Mouse (Mus musculus): ENCODE results near the gene Trim46.
A peak's percentile ranks its signal among the peaks of the same experiment; 100 is the strongest.

Trim46 gene

GRCm38 (mm10) chr3:89210731-89211130 is 35.4 kb downstream of the Trim46 start:
- DNase-seq (ENCODE audit: low read depth, low spot score) = no peak

GRCm38 (mm10) chr3:89210162-89210561 is 35.9 kb downstream of the Trim46 start:
- no peak for DNase-seq (ENCODE audit: low read depth, low spot score)

- DNase-seq (ENCODE audit: low read depth, low spot score) = no peak
Measured at GRCm38 (mm10) chr3:89209731-89210130, 36.4 kb downstream of the Trim46 start.

DNA sequence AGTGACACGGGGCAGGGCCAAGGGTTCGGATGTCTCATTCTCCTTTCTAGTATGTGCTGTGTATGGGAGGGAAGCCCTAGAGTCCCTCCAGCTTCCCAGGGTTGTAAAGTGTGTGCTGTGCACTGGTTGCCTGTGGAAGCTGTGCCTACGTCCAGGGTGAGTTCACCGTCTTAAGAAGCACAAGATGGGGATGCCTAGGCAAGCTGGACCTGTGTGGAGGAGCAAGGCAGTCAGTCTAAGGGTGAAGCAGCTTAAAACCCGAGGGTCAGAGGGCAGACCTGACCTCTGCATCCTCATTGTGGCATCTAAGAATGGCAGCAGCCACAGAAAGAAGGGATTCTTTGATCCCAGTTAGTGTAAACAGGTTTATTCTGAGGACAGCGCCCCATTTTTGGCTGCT is 37.4 kb downstream of the Trim46 start:
- no peak for DNase-seq (ENCODE audit: low read depth, low spot score)

DNA sequence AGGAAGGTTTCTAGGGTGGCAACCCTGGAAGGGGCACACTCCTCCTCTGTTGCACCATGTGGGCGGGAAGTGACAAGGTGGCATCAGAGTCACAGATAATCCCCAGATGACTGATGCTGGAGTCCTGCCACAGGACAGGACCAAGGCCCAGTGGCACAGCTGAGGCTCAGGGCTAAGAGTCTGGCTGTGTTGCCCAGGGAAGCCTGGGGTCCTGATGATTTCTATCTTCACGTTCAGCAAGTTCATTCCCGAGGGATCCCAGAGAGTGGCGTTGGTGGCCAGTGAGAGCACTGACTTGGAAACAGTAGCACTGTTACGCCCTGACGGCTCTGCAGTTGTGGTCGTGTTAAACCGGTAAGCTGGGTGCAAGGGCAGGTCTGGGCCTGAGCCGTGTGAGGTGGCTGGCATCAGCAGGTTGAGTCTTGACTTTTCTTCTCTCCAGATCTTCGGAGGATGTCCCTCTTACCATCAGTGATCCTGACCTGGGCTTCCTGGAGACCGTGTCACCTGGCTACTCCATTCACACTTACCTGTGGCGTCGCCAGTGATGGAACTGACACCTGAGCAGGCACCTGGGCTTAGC is 37.9 kb downstream of the Trim46 start:
- no peak for DNase-seq (ENCODE audit: low read depth, low spot score)

DNA sequence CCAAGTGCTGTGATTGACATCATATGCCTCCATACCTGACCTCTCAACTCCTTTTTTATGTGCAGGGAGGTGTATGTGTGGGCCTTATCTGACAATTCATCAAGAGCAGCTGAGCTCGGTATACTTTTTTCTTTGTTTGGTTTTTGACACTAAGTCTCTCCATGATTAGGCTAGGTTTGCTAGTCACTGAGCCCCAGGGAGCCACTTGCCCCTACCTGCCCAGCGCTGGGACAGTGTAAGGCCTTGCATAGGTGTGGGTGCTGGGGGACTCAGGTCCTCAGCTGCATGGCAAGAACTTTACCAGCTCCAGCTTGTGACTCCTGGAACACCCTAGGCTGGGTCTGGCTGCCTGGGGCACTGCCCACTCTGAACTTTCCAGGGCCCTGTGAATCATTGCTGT is 39.4 kb downstream of the Trim46 start:
- DNase-seq (ENCODE audit: low read depth, low spot score) = no peak

DNA sequence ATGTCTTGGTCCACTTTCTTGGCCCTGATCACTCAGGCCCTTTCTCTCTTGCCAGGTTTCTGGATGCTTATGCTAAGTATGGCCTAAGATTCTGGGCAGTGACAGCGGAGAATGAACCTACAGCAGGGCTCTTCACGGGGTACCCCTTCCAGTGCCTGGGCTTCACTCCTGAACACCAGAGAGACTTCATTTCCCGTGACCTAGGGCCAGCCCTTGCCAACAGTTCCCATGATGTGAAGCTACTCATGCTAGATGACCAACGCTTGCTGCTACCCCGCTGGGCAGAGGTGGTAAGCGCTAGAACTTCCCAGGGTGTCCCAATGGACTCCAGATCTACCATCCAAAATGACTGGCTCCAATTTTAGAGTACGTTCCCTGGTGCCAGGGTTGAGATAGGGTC is 40.0 kb downstream of the Trim46 start:
- DNase-seq (ENCODE audit: low read depth, low spot score) = no peak

DNA sequence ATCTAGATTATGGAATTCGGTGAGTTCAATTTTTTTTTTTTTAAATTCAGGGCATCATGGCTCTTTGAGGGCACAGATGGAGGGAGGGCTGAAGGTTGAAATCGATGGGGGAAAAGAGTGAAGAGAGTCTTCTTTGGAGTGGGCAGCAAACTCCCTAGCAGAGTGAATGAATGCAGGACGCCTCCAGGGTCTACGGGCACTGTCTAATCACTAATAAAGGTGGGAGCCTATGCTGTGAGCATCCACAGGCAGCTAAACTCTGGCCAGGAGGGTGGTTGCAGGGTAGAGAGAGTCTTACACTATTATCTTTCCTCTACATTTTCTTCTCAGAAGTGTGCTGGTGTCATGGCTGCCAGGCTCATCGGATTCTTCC is 43.0 kb downstream of the Trim46 start:
- DNase-seq (ENCODE audit: low read depth, low spot score) = no peak

DNA sequence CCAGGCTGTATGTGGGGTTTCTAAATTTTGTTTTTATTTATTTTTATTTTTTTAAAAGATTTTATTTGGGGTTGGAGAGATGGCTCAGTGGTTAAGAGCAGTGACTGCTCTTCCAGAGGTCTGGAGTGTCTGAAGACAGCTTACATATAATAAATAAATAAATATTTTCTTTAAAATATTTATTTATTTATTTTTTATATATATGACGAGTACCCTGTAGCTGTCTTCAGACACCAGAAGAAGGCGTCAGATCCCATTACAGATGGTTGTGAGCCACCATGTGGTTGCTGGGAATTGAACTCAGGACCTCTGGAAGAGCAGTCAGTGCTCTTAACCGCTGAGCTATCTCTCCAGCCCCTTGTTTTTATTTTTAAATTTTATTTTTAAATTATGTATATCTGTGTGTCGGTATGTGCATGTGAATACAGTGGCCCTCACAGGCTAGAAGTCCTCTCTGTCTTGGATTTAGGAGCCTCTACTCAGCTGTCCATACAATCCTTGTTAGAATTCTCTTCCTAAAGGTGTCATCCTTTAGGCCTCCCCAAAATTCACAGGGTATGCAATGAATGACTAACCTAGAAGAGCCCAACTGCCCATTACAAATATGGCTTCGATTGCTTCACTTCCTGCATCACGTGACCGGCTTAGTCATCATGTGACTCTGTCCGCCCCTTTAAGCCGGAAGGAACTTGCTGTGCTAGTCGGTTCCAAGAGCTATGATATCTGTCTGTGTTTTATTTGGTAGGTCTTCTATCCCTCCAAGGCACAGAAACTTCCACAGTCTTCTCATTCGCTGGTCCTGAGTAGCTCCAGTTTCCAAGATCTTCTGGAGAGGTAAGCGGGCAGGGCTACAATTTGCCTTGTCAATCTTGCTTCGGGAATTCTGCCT is 43.6 kb downstream of the Trim46 start, which contains the start of gene Gba:
Gba (plus strand) TSS at position 676 of the 889 bp plus-strand sequence.
- peak; percentile 90 for DNase-seq (ENCODE audit: low read depth, low spot score)

GRCm38 (mm10) chr3:89199839-89200238 is 46.3 kb downstream of the Trim46 start:
- DNase-seq (ENCODE audit: low read depth, low spot score) = no peak

- peak; percentile 95 for DNase-seq (ENCODE audit: low read depth, low spot score)
Measured at GRCm38 (mm10) chr3:89195979-89196877, 49.9 kb downstream of the Trim46 start.

- no peak for DNase-seq (ENCODE audit: low read depth, low spot score)
Measured at GRCm38 (mm10) chr3:89193853-89194252, 52.3 kb downstream of the Trim46 start.

- DNase-seq (ENCODE audit: low read depth, low spot score) = no peak
Measured at GRCm38 (mm10) chr3:89193351-89193750, 52.8 kb downstream of the Trim46 start.

GRCm38 (mm10) chr3:89190436-89190835 is 55.7 kb downstream of the Trim46 start:
- DNase-seq (ENCODE audit: low read depth, low spot score) = no peak

DNA sequence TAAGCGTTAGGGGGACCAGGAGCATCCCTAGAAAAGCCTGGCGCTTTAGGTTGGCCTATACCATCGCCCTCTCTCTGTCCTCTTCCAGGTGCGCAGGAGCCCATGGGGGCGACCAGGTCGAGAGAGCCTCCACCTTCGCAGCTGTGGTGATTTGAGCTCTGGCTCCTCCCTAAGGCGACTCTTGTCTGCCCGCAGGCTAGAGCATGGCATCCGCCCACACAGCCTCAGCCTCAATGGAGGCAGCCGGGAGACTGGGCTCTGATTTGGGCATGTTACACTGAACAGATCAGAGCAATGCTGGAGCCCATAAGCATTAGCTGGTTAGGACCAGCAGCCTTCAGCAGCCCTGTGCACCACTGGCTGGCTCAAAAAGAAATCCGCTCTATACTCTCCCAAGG is 57.6 kb downstream of the Trim46 start:
- no peak for DNase-seq (ENCODE audit: low read depth, low spot score)

DNA sequence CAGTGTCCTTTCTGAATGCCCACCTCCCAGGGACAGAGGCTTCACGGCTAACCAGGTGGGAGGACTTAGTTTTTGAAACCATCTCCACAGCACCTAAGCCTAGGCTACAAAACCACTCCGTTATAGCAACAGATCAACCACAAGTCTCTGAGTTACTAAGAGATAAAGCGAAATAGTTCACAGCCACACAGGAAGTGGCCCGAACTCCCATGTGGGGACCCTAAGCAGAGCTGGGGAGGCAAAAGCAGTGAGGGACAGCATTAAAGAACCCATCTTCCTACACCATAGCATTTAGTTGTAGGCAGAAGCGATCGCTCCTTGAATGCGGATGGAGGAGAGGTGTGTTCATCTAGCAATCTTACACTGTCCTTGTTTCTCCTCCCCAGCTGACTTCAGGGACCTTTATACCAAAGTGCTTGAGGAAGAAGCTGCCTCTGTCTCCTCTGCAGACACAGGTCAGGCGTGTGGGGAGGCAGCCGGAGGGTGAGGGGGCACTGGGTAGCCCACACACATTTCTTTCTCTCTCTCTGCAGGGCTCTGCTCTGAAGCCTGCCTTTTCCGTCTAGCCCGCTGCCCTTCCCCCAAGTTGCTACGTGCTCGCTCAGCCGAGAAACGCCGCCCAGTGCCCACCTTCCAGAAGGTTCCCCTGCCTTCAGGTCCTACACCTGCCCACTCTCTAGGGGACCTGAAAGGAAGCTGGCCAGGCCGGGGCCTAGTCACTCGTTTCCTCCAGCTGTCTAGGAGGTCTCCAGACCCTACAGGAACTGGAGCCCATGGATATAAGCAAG is 58.2 kb downstream of the Trim46 start:
- DNase-seq (ENCODE audit: low read depth, low spot score) = no peak

DNA sequence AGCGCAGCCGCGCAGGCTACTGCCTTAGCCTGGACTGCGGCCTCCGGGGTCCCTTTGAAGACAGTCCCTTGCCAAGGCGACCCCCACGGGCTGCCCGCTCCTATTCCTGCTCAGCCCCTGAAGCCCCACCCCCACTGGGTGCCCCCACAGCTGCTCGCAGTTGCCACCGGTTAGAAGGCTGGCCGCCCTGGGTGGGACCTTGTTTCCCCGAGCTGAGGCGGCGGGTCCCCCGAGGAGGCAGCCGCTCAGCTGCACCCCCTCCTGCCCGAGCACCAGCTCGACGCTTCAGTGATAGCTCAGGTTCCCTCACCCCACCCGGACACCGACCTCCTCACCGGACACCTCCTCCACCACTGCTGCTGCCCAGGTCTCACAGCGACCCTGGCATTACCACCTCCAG is 58.9 kb downstream of the Trim46 start:
- no peak for DNase-seq (ENCODE audit: low read depth, low spot score)
